Mouse (Mus musculus) liver, adult 10 weeks (tissue): Measurements from ENCODE around the gene Stmn1. TPM values are rescaled to one million over a fixed set of nuclear protein-coding genes. Genes with fewer than 3 reads are reported as not detected.

Source experiments
- polyA plus RNA-seq: library from polyadenylated mRNA; stranded (reverse); fragments of 350-450 nt; fragmentation: Illumina TruSeq; extraction: RNeasy Lipid Tissue Mini Kit (QIAGEN cat#74804); gene quantifications from one replicate; pipeline ENCODE4 v1.2.3, GENCODE M21; 2014; ENCODE audit warnings: low read depth, low replicate concordance

Stmn1 gene
- 6.3 TPM for polyA plus RNA-seq

GRCm38 (mm10) chr4:134468215-134468575, at the start of gene Stmn1:
TSS of gene Stmn1 (plus strand) at chr4:134468320.

GRCm38 (mm10) chr4:134496595-134497210, 28.6 kb downstream of the Stmn1 start, which contains the start of gene Paqr7:
TSS of gene Paqr7 (plus strand) at chr4:134496697.

DNA sequence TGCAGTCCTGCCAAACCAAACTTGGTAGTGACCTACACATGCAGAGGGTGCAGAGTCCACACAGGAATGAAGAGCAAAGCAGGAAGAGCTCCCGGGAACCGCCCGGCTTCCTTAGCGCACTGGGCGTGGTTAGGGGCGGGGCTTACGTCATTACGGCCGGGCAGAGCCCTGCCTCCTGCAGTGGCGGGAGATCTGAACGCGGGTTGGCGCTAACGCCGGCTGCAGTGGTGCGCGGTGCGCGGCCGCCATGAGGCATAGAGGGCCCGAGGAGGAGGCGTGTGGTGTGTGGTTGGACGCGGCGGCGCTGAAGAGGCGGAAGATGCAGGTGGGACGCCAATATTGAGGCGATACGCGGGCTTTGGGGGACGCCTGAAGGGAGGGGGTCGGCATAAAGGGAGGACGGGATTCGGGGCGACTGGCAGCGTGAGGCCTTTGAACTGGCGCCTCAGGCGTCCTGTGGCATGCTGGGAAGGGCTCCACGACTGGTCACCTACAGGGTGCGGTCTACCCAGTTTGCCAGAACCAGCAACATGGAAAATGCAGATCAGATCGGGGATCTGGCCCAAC, 42.8 kb downstream of the Stmn1 start, which contains the start of gene Aunip:
Gene Aunip, plus strand, starts transcription at position 155 of the 567 bp plus-strand sequence.

Other genes with a start within 250 kb of the Stmn1 start
- not detected for gene Catsper4, start 240.9 kb upstream of the Stmn1 start, polyA plus RNA-seq
- gene Cnksr1, start 229.9 kb upstream of the Stmn1 start, polyA plus RNA-seq = not detected
- not detected for gene E130218I03Rik, start 224.7 kb upstream of the Stmn1 start, polyA plus RNA-seq
- gene Zfp593, start 222.7 kb upstream of the Stmn1 start, polyA plus RNA-seq = 0.32 TPM
- not detected for gene Gm30191, start 221.4 kb upstream of the Stmn1 start, polyA plus RNA-seq
- gene Grrp1, start 214.2 kb upstream of the Stmn1 start, polyA plus RNA-seq = not detected
- 8.1 TPM for gene Pdik1l, start 180.4 kb upstream of the Stmn1 start, polyA plus RNA-seq
- gene Trim63, start 153.2 kb upstream of the Stmn1 start, polyA plus RNA-seq = not detected
- gene Slc30a2, start 125.1 kb upstream of the Stmn1 start, polyA plus RNA-seq = not detected
- 0.19 TPM for gene Extl1, start 84.5 kb upstream of the Stmn1 start, polyA plus RNA-seq
- gene Pafah2, start 72.0 kb upstream of the Stmn1 start, polyA plus RNA-seq = 47.7 TPM
- gene Paqr7, start 28.4 kb downstream of the Stmn1 start, polyA plus RNA-seq = 5.0 TPM
- gene Aunip, start 42.7 kb downstream of the Stmn1 start, polyA plus RNA-seq = not detected
- gene Mtfr1l, start 67.1 kb downstream of the Stmn1 start, polyA plus RNA-seq = 37.5 TPM
- gene Selenon, start 83.8 kb downstream of the Stmn1 start, polyA plus RNA-seq = 0.69 TPM
- 0.87 TPM for gene Man1c1, start 236.0 kb downstream of the Stmn1 start, polyA plus RNA-seq